Mouse (Mus musculus): ENCODE measurements around the gene Bcar1. TPM values are rescaled to one million over a fixed set of nuclear protein-coding genes. Genes with fewer than 3 reads are reported as not detected.

Bcar1 gene
- total RNA-seq (2014; rRNA removed; ENCODE audit: low replicate concordance) (53.2 and 81.5 TPM in 2 replicates), polyA plus RNA-seq (2015; fragmentation: Nextera tagmentation; extraction: Ambion mirVana) (25.6 and 27.9 TPM in 2 replicates)

- 13% methylated on average over 36 of the region's 40 CpGs for WGBS
- ATAC-seq (ENCODE audit: insufficient read depth, low read depth) (peak; percentile 58), DNase-seq (ENCODE audit: low spot score) (peak; percentile 76)
- TF ChIP-seq EP300 (IDR thresholded peaks at IDR 0.05; ENCODE audit: low read depth): peak; percentile 31; the same call in 1 of the 2 replicates
- no peak for TF ChIP-seq CTCF (IDR thresholded peaks at IDR 0.05; ENCODE audit: low read depth)
- Histone ChIP-seq H3K4me3 (ENCODE audit: low read depth, low read length) (peak within 1 kb of the TSS; percentile 93), H3K27me3 (ENCODE audit: control insufficient read depth, insufficient read depth, low read length) (no peaks in the 10 kb centered on the region), H3K36me3 (replicated peaks; ENCODE audit: control insufficient read depth, insufficient read depth, low read length) (no peaks in the 10 kb centered on the region), H3K4me2 (ENCODE audit: low read depth, low read length) (peak within 1 kb of the TSS; percentile 82), H3K4me1 (ENCODE audit: control insufficient read depth, insufficient read depth) (peaks cover 51% of the 10 kb centered on the region), H3K9ac (replicated peaks; ENCODE audit: low read depth, low read length) (peak within 1 kb of the TSS; percentile 95), H3K27ac (ENCODE audit: low read depth) (peak within 1 kb of the TSS; percentile 92), H3K9me3 (replicated peaks; ENCODE audit: control insufficient read depth, low read length) (no peaks in the 10 kb centered on the region)
These were observed at the start of gene Bcar1 for GRCm38 (mm10) chr8:111743792-111744696. Bcar1 (minus strand) TSS chr8:111743809.

GRCm38 (mm10) chr8:111789639-111790038, 46.0 kb upstream of the Bcar1 start:
- Histone ChIP-seq H3K9me3 (replicated peaks; ENCODE audit: control insufficient read depth, low read length) (no peaks in the 10 kb centered on the region), H3K4me1 (ENCODE audit: control insufficient read depth, insufficient read depth) (peaks cover 38% of the 10 kb centered on the region), H3K27ac (ENCODE audit: low read depth) (no peak overlapping the region), H3K36me3 (replicated peaks; ENCODE audit: control insufficient read depth, insufficient read depth, low read length) (no peaks in the 10 kb centered on the region), H3K9ac (replicated peaks; ENCODE audit: low read depth, low read length) (no peak overlapping the region), H3K27me3 (ENCODE audit: control insufficient read depth, insufficient read depth, low read length) (no peaks in the 10 kb centered on the region), H3K4me3 (ENCODE audit: low read depth, low read length) (no peak overlapping the region), H3K4me2 (ENCODE audit: low read depth, low read length) (no peak overlapping the region)
- no peak for ATAC-seq (ENCODE audit: insufficient read depth, low read depth)
- no peak for DNase-seq (ENCODE audit: low spot score)
- no peak for TF ChIP-seq CTCF (IDR thresholded peaks at IDR 0.05; ENCODE audit: low read depth)
- TF ChIP-seq EP300 (IDR thresholded peaks at IDR 0.05; ENCODE audit: low read depth): no peak

- no peaks in the 10 kb centered on the region for H3K27me3 ChIP-seq (ENCODE audit: control insufficient read depth, insufficient read depth, low read length)
- TF ChIP-seq CTCF (IDR thresholded peaks at IDR 0.05; ENCODE audit: low read depth): no peak
- no peak for TF ChIP-seq EP300 (IDR thresholded peaks at IDR 0.05; ENCODE audit: low read depth)
- no peaks in the 10 kb centered on the region for H3K36me3 ChIP-seq (replicated peaks; ENCODE audit: control insufficient read depth, insufficient read depth, low read length)
- peaks cover 35% of the 10 kb centered on the region for H3K4me1 ChIP-seq (ENCODE audit: control insufficient read depth, insufficient read depth)
- H3K4me2 ChIP-seq (ENCODE audit: low read depth, low read length): no peak overlapping the region
- WGBS: 48% methylated on average over 4 of the region's 4 CpGs
- H3K27ac ChIP-seq (ENCODE audit: low read depth): no peak overlapping the region
- no peak overlapping the region for H3K9ac ChIP-seq (replicated peaks; ENCODE audit: low read depth, low read length)
- DNase-seq (ENCODE audit: low spot score) (no peak), ATAC-seq (ENCODE audit: insufficient read depth, low read depth) (no peak)
- H3K9me3 ChIP-seq (replicated peaks; ENCODE audit: control insufficient read depth, low read length): no peaks in the 10 kb centered on the region
- H3K4me3 ChIP-seq (ENCODE audit: low read depth, low read length): no peak overlapping the region
These were observed 45.6 kb upstream of the Bcar1 start for GRCm38 (mm10) chr8:111789200-111789599.

GRCm38 (mm10) chr8:111788497-111788896, 44.9 kb upstream of the Bcar1 start:
- no peak overlapping the region for H3K9ac ChIP-seq (replicated peaks; ENCODE audit: low read depth, low read length)

GRCm38 (mm10) chr8:111788085-111788484, 44.5 kb upstream of the Bcar1 start:
- Histone ChIP-seq H3K9ac (replicated peaks; ENCODE audit: low read depth, low read length) (no peak overlapping the region), H3K4me2 (ENCODE audit: low read depth, low read length) (no peak overlapping the region), H3K4me1 (ENCODE audit: control insufficient read depth, insufficient read depth) (peaks cover 32% of the 10 kb centered on the region), H3K36me3 (replicated peaks; ENCODE audit: control insufficient read depth, insufficient read depth, low read length) (no peaks in the 10 kb centered on the region), H3K4me3 (ENCODE audit: low read depth, low read length) (no peak overlapping the region), H3K27me3 (ENCODE audit: control insufficient read depth, insufficient read depth, low read length) (no peaks in the 10 kb centered on the region), H3K27ac (ENCODE audit: low read depth) (peak overlapping the region; percentile 54; the same call in 1 of the 2 replicates), H3K9me3 (replicated peaks; ENCODE audit: control insufficient read depth, low read length) (no peaks in the 10 kb centered on the region)
- ATAC-seq (ENCODE audit: insufficient read depth, low read depth): no peak
- no peak for TF ChIP-seq CTCF (IDR thresholded peaks at IDR 0.05; ENCODE audit: low read depth)
- WGBS: 50% methylated on average over 5 of the region's 5 CpGs
- no peak for DNase-seq (ENCODE audit: low spot score)

More at GRCm38 (mm10) chr8:111788497-111788896, 44.9 kb upstream of the Bcar1 start:
- Histone ChIP-seq H3K4me1 (ENCODE audit: control insufficient read depth, insufficient read depth) (peaks cover 32% of the 10 kb centered on the region), H3K36me3 (replicated peaks; ENCODE audit: control insufficient read depth, insufficient read depth, low read length) (no peaks in the 10 kb centered on the region), H3K27ac (ENCODE audit: low read depth) (no peak overlapping the region), H3K9me3 (replicated peaks; ENCODE audit: control insufficient read depth, low read length) (no peaks in the 10 kb centered on the region), H3K27me3 (ENCODE audit: control insufficient read depth, insufficient read depth, low read length) (no peaks in the 10 kb centered on the region), H3K4me3 (ENCODE audit: low read depth, low read length) (no peak overlapping the region), H3K4me2 (ENCODE audit: low read depth, low read length) (no peak overlapping the region)
- ATAC-seq (ENCODE audit: insufficient read depth, low read depth) (no peak), DNase-seq (ENCODE audit: low spot score) (no peak)
- 83% methylated on average over 3 of the region's 3 CpGs for WGBS
- TF ChIP-seq EP300 (IDR thresholded peaks at IDR 0.05; ENCODE audit: low read depth) (no peak), CTCF (IDR thresholded peaks at IDR 0.05; ENCODE audit: low read depth) (no peak)
